Mouse (Mus musculus): Measurements from ENCODE around the gene Asb10. TPM values are rescaled to one million over a fixed set of nuclear protein-coding genes. Genes with fewer than 3 reads are reported as not detected.
A peak's percentile ranks its signal among the peaks of the same experiment; 100 is the strongest.
"Not testable (repeated sequence)": the region's sequence is repeated elsewhere in the genome, so short reads cannot be mapped to it uniquely, and the experiment has no call there.

The Asb10 gene
- total RNA-seq (2021) = 10 to 100 TPM; 41.9 to 47.0 TPM

DNA sequence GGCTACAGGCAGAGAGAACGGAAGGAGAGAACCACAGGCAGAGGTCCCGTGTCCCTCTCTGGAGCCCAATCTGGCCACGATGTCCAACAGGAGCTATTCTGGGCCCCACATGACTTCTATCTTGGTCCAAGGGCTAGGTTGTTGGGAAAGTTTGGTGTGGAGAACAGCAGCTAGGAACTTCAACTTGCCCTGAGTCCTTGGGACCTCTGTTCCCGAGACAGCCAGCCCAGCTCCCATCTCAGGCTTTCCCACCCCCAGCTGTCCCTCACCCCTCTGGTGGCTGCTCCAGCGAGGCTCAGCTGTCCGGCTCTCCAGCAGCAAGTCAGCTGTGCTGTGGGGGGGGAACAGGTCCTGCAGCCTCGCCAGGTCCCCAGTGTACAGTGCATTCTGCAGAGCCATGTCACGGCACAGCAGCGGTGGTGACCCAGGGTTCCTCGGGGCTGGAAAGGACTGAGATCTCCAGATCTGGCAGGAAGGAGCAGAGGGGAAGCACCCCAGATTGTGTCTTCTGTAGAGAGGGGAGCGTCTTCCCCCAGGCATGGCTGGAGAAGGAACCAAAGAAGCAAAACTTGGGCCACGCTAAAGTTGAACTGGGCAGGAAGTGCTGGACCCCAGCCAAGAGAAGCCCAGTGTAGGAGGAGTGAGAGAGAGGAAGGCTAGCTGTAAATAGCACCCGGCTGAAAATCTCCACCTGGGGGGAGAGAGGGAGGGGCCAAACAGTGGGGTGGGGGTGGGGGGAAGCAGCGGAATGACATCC, at the start of gene Asb10:
Gene Asb10 (minus strand): TSS at position 592 of the 757 bp plus-strand sequence.
- DNase-seq = peak; percentile 88 to 90
- intact Hi-C loops (cut with DNase I) = no loop called here

DNA sequence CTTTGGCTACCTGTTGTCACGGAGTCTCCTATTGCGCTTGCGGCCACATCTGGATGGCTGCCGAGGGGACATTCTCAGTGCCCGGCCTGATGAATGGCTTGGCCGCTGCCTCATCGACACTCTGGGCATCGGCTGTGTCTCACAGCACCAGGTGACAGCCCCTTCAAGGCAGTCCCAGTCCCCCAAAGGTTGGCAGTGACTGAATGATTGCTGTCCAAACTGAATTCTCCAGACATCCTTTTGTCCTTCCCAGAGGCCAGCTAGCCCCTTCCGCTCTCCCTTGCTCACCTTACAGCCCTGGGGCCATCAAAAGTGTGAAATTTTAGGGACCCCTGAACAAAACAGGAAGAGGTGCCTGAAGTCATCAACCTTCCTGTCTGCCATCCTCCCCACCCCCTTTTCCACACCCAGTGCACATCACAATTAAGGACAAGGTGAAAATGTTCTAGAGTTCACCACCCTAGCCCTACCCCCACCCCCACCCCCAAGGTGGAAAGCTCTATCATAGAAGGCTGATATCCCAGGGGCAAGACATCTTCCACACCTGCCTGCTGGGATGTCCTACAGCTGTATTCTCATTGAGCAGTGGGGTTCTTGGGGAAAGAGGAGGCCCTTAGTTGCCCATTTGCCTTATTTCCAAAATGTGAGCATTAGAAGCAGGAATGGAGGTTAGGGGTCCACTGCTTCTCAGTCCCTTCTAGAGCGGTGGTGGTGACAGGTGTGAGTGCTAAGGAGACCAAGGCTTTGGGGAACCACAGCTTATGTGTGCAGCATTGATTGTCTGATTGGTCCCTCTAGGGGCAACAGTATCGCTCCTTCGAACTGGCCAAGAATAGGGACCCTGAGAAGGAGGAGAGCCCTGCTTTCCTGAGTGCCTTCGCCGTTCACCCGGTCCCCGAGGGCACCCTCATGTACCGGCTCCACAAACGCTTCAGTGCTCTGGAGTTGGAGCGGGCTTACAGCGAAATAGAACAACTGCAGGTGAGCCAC, 49.0 kb upstream of the Asb10 start:
- intact Hi-C loops (cut with DNase I) = no loop called here
- DNase-seq = no peak

DNA sequence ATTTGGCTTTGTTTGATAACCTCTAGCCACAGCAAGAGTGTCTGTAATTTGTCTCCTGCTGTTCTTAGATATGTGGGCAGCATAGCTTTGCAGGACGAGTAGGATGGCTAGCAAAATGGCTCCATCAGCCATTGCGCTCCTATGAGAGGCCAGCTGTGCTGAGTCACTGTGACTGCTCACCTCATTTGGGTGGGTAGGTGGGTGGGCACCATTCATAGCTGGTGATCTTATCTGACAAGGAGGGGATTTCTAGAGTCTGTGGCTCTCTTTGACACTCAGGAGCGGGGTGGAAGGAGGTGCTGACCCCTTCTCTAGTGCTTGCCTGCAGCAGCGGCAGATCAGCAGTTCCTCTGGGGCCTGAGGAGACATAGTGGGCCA, 46.4 kb upstream of the Asb10 start:
- peak in 1 of 2 experiments; percentile 21 for DNase-seq
- intact Hi-C loops (cut with DNase I) = no loop called here

DNA sequence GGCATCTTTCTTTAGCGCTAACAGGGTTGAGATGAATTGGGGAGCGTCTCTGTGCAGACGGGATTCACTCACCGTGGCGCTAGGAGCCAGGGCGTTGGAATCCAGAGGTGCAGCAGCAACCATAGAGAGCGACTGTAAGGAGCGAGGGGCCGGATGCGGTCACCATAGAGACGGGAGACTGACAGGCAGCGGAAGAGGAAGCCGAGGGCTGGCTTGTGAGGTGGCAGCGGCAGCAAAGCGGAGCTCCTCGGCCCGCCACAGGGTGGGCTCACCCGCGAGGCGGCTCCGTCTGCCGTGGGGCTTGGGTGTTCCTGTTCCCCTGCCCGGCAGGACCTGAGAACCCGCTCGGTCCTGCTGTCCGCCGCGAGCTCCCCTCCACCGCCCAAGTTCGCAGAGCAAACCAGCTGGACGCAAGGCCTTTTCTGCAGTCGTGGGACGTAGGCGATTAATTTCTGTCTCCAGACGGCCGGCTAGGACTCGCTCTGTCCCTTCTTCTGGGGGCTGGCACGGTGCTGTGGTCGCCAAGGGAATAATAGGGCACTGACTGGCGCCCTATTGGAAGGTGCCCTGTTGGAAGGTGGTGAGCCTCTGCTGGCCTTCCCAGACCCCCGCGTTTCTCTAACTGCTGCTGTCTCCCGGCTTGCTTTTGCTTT, 45.9 kb upstream of the Asb10 start, which contains the start of gene Chpf2:
Gene Chpf2 (plus strand): TSS at position 195 of the 653 bp plus-strand sequence.
- intact Hi-C loops (cut with DNase I) = no loop called here
- peak; percentile 87 for DNase-seq

DNA sequence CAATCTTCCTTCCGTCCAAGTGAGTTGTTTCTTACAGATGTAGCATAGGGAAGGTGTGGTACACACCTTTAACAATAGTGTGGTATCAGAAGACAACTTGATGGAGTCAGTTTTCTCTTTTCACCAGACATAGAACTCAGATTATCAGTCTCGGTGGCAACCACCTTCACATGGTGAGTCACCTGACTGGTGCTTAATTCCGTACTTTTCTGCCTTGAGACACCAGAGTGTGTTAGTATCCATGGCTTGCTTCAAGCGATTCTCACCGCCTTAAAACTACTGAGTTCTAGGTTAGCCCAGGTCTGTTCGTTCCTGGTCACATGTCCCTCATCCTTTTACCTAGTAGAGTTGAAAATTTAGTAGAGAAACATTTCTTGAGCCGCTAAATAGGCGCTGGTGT, 45.3 kb upstream of the Asb10 start:
- intact Hi-C loops (cut with DNase I) = no loop called here
- DNase-seq = no peak

DNA sequence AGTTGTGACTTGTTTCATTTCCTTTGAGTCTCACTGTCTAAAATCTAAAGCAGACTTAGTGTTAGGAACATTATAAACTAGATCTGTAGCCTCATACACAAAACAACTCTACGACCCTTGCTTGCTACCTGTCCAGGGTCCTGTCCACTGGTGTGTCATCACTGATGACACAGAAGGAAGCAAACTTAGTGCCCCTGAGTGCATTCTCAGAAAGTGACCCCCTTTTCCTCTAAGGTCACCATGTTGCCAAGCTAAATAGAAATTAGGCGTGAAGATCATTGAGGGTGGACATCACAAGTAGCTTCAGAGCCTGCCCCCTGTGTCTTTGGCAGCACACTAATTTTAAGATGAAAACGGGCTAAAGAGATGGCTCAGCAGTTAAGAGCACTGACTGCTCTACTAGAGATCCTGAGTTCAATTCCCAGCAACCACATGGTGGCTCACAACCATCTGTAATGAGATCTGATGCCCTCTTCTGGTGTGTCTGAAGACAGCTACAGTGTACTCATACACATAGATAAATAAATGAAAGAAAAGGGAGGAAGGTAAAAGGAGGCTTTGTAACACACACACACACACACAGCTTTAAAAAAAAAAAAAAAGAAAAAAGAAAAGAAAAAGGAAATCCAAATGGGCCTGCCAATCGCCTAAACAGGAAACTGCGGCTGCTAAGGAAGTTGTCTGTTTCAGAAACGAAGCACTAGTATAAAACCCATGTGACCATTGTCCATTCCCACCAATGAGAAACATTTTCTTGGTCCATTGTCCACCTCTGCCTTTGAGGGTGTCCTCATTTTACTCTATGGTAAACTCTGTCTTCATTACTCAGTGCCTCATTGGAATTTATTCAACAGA, 37.6 kb upstream of the Asb10 start:
- intact Hi-C loops (cut with DNase I) = no loop called here
- no peak for DNase-seq

DNA sequence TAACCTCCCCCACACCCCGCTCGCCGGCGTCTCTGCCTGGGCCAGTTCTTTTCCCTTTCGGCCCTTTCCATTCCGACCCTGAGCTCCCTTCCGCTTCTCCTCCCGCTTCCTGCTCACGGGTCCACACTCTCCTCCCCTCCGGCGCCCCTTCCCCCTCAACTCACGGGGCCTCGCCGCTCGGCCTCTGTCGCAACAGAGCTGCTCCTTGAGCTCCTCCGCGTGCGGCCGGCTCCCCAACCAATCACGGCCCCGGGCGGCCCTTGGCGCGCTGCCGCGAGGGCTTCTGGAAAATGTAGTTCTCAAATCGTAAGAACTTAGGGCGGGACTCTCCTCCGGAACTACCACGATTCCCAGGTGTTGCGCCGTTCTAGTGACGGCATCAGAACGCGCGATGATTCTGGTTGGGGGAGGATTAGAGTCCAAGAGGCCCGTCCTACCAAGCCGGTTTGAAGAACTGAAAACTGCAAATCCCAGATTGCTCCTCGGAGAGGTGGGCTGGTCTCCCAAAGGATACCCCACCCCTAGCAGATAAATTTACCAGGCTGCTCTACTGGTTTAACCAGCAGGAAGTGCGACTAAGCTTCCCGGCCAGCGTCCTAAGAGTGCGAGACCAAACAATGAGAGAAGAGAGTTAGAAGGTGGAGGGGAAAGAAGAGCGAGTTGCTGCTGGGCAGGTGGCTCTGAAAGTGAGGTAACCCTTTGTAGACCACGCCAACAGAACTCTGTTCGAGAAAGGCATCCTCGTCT, 36.6 kb upstream of the Asb10 start, which contains the start of gene Abcf2:
Gene Abcf2 (minus strand): TSS at position 285 of the 747 bp plus-strand sequence.
- intact Hi-C loops (cut with DNase I) = loop anchor here (2.0 kb wide), 1 partner anchor 27 kb away; no protein-coding TSS in a partner anchor
- peak; percentile 100 for DNase-seq

DNA sequence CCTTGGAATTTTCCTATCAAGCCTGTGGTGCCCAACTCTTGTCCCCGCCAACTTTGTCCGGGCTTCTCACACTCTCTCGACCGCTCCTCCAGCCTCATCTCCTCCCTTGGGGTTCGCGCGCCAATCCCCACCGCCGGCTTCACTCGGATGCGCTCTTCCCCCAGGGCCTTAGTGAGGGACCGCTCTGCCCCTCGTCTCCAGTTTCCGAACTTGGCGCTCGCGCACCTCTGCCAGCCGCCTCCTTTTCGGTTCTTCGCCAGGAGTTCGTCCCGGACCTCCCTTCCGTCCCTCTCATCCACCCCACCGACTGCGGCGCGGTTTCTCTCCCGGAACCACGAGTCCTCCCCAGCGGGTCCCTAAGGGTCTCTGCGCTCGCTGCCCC, 36.0 kb upstream of the Asb10 start:
- DNase-seq = no peak
- intact Hi-C loops (cut with DNase I) = loop anchor here (2.0 kb wide), 1 partner anchor 28 kb away; no protein-coding TSS in a partner anchor

DNA sequence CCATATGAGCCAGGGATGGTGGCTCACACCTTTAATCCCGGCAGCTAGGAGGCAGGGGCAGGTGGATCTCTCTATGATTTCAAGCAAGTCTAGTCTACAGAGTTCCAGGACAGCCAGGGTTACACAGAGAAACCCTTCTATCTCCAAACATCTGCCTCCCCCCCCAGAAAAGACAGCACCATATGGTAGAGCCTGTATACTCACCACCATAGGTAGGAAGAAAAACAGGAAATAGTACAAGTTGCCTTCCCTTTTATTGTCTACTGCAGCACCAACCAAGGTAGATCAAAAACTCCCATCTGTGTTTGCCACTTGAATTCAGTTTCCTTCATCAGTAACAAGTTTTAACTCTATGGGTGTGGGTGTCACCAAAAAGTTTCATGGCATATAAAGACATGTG, 35.2 kb upstream of the Asb10 start:
- DNase-seq = no peak
- intact Hi-C loops (cut with DNase I) = loop anchor here (2.0 kb wide), 1 partner anchor 29 kb away; no protein-coding TSS in a partner anchor

DNA sequence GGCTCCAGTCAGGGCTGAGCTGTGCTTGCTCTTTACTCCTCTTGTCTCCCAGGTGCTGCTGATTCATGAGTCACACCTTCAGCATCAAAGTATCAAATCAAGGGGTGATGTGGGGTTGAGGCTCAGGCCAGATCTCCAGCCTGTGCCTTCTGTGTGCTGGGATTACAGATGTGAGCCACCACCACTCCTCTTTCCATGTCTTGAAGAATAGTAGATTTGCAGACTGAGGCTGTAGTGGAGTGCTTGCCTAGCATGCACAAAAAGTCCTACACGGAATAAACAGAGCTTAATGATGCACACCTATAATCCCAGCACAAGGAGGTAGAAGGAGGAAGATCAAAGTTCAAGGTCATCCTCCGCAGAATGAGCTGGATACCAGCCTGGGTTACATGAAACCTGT, 15.9 kb upstream of the Asb10 start, which contains the start of gene 4931409K22Rik:
Gene 4931409K22Rik (minus strand): TSS at position 101 of the 400 bp plus-strand sequence.
- intact Hi-C loops (cut with DNase I) = no loop called here
- DNase-seq = no peak

DNA sequence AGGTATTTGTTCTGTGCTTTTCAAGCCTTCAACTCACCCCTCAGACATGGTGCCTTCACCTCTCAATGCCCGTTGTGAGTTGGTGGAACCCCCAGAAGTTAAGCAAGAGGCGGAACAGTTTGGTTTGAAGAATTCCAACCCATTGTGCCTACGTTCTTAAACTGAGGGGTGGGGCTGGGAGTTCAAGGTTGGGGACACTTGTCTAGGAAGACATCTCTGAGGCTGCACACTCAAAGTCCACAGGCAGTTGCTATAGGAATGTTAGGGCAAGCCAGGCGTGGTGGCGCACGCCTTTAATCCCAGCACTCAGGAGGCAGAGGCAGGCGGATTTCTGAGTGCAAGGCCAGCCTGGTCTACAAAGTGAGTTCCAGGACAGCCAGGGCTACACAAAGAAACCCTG, 14.6 kb upstream of the Asb10 start:
- DNase-seq; intact Hi-C loops (cut with DNase I): not testable (repeated sequence)

DNA sequence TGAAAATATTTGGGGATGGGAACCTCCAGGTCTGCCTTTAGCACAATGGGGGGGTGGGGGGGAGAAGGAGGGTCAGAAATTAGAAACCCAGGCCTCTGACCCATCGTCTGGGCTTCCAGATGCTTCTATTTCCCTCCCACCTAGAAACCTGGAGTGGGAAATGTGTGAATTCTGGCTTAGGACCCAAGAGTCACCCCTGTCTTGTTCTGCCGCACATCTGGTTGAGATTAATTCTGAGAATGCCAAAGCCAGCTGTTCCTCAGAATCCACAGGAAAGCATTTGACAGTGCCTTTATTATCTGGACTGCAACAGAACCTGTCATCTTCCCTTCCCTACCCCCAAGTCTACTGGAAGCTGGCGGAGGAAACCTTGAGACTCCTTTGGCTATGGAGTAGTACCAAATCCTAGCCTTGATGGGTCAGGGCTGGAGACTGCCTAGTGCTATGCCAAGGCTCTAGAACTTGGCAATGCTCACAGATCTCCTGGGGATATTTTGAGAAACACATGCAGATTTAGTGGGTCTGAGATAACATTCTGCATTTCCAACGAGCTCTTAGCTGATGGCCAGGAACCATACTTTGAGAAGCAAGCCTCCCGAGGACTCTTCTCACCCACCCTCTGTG, 13.0 kb upstream of the Asb10 start:
- intact Hi-C loops (cut with DNase I) = no loop called here
- peak in 1 of 2 experiments; percentile 28 for DNase-seq

DNA sequence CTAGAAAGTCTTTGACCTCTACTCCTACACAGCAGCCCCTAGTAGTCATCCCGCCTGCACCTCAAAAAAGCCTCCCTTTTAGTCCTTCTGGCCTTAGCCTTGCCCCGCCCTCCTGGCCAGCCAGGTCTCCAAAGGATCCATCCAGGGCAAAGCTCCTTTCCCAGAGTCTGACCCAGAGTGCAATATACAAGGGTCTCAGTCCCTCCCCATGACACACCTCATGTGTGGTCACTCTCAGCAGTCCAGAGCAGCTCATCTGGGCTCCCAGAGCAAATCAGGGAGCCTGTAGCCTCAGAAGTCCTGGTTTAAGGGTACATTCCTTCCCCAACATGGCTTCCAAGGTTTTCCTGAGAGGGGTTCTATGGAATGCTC, 10.5 kb upstream of the Asb10 start:
- intact Hi-C loops (cut with DNase I) = no loop called here
- DNase-seq = no peak

DNA sequence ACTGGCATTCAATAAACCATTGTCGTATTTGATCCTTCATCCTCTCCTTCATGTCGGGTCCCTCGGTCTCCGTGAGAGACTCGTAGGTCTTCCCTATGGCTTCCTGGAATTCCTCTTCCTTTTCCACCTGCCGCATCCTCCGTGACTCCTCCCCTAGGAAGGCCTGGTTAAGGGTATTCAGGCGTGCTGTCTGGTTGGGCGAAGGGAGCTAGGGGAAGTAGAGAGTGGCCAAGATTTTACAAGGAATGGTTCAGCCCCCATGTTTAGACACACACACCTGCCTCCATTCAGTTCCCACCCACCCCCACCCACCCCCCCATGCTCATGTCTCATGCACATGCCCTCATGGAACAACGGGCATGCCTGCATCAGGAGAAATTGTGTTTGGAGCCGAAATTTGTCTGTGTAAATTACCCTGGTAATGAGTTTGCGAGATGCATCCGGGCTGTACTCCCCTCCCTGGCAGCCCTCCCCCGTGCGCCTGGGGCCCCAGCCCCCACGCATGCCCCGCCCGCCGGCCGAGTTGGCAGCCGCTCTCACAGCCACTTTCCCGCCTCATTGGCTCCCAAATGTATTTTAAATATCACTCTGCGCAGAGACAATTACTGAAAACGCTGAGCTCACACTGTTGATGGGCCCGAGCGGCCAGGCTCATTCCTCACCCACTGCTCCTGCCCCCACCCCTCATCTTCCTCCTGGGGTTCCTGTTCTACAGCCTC, 10.0 kb upstream of the Asb10 start:
- DNase-seq = peak; percentile 56 to 61
- intact Hi-C loops (cut with DNase I) = no loop called here

DNA sequence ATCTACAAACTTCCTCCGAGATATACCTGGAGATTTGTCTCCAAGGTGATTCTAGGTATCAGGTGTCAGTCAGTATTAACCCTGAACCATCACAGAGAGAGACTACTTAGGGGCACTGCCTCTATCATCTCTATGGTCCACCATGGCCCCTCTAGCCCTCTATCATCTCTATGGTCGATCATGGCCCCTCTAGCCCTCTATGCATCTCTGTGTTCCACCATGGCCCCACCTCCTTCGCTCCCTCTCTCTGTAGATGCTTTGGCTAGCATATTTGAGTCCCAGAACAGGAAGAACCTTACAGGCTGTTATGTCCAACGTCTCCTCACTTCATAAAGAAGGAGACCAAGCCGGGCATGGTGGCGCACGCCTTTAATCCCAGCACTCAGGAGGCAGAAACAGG, 1.9 kb upstream of the Asb10 start:
- DNase-seq = no peak
- intact Hi-C loops (cut with DNase I) = no loop called here

DNA sequence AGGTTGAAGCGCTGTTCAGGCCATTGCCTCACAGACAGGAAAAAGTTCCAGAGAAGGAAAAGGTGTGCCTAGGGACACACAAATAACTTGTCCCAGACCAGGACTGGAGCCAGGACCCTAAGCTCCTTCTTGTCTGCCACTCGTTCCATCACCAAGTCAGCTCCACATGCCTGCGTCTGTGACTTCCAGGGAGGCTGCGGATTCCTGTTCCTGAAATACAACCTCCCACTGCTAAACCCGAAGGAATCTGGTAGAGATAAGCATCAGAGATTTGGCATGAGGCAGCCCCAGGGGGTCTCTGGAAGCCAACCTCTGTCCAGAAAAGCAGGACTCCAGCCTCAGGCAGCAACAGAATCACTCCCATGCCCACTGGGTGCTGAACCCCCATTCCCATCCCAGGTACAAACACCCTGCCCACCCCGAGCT, 379 bp upstream of the Asb10 start:
- intact Hi-C loops (cut with DNase I) = no loop called here
- no peak for DNase-seq

DNA sequence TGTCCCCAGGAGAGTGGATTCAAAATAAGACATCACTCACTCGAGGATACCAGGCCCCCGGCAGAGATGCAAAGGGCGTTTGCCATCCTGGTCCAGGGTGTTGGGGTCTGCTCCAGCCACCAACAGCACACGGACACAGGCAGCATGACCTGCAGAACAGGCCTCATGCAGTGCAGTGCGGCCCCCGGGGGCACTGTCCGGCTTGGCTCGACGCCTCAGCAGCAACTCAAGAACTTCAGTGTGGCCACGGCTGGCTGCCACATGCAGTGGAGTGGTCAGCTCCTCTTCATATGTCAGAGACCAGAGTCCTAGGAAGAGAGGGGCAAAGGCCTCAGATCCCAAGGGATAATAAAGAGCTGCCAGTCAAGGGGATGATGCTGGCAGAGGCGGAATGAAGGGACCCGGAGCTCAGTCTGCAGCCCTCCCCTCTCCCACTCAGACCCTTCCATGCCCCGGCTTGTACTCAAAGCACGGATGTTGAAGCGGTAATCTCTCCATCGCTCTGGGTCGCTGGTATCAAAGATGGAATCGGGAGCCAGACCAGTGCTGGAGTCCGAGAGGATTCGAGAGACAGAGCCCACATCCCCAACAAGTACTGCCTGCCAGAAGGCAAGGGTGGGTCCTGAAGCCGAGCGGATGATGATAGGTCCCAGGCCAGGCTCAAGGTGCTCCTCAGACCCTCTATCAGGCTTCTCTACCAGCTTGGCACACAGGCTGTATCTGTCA, 1.0 kb downstream of the Asb10 start:
- intact Hi-C loops (cut with DNase I) = no loop called here
- no peak for DNase-seq

All from heart, postnatal 10 days (tissue).